Mouse (Mus musculus) liver, embryonic 12.5 days (tissue): ENCODE results near the gene Gm38431. TPM values are rescaled to one million over a fixed set of nuclear protein-coding genes. Genes with fewer than 3 reads are reported as not detected.

Source experiments
- ATAC-seq: fragments of 200-750 bp; cut with Nextera tagmentation; 2 replicates; pipeline ENCODE4 v1.8.0; 2017; ENCODE audit warnings: moderate number of reproducible peaks, mild to moderate bottlenecking, moderate library complexity
- H3K27ac ChIP-seq: fragments of 300-500 bp; sonication (generic); 2 replicates; pipeline ENCODE4 v1.5.1; 2016; ENCODE audit warnings: mild to moderate bottlenecking
- H3K27me3 ChIP-seq: fragments of 300-500 bp; sonication (generic); replicated peaks from 2 replicates; pipeline ENCODE4 v1.6.1; 2016; ENCODE audit warnings: mild to moderate bottlenecking, moderate library complexity
- H3K36me3 ChIP-seq: fragments of 300-500 bp; sonication (generic); 2 replicates; pipeline ENCODE4 v1.6.1; 2016; ENCODE audit warnings: mild to moderate bottlenecking, moderate library complexity
- H3K4me1 ChIP-seq: fragments of 300-500 bp; sonication (generic); 2 replicates; pipeline ENCODE4 v1.6.1; 2016
- H3K4me2 ChIP-seq: fragments of 300-500 bp; sonication (generic); 2 replicates; pipeline ENCODE4 v1.6.1; 2016; ENCODE audit warnings: mild to moderate bottlenecking, moderate library complexity
- H3K4me3 ChIP-seq: fragments of 300-500 bp; sonication (generic); 2 replicates; pipeline ENCODE4 v1.5.1; 2016; ENCODE audit warnings: mild to moderate bottlenecking, moderate library complexity
- H3K9ac ChIP-seq: fragments of 300-500 bp; sonication (generic); 2 replicates; pipeline ENCODE4 v1.6.1; 2016; ENCODE audit warnings: mild to moderate bottlenecking, moderate library complexity
- H3K9me3 ChIP-seq: fragments of 300-500 bp; sonication (generic); replicated peaks from 2 replicates; pipeline ENCODE4 v1.6.1; 2016; ENCODE audit warnings: mild to moderate bottlenecking, moderate library complexity
- WGBS: fragments of 180-500 bp; shearing (Covaris S2); methylation state at CpG from one replicate; pipeline ENCODE4 v1.1.7; 2016; ENCODE audit not compliant: insufficient replicate concordance; 5-methylcytosine and 5-hydroxymethylcytosine counted together
- polyA plus RNA-seq: library from polyadenylated mRNA; unstranded; fragments of >200 nt; fragmentation: Nextera tagmentation; extraction: Ambion mirVana; gene quantifications from 2 replicates; pipeline ENCODE4 v1.2.1, GENCODE M21; 2016

Gene Gm38431
- polyA plus RNA-seq, 1 experiment from 2014 or later: 2.1 TPM

GRCm38 (mm10) chr9:21126259-21126627 is 34.4 kb upstream of the Gm38431 start:
- WGBS: 51% methylated on average over 2 of the region's 2 CpGs

GRCm38 (mm10) chr9:21125502-21126258 is 33.9 kb upstream of the Gm38431 start:
- WGBS: 70% methylated on average over 9 of the region's 9 CpGs
- Histone ChIP-seq H3K4me2 (no peak overlapping the region), H3K9me3 (no peaks in the 10 kb centered on the region), H3K27me3 (no peaks in the 10 kb centered on the region), H3K4me1 (peaks cover 13% of the 10 kb centered on the region), H3K36me3 (peaks cover 52% of the 10 kb centered on the region), H3K9ac (no peak overlapping the region), H3K4me3 (no peak overlapping the region), H3K27ac (no peak overlapping the region)
- no peak for ATAC-seq

More at GRCm38 (mm10) chr9:21126259-21126627, 34.4 kb upstream of the Gm38431 start:
- no peaks in the 10 kb centered on the region for H3K9me3 ChIP-seq
- no peak overlapping the region for H3K9ac ChIP-seq
- H3K4me3 ChIP-seq: no peak overlapping the region
- no peak overlapping the region for H3K27ac ChIP-seq
- no peak for ATAC-seq
- peaks cover 17% of the 10 kb centered on the region for H3K4me1 ChIP-seq
- H3K27me3 ChIP-seq: no peaks in the 10 kb centered on the region
- H3K4me2 ChIP-seq: no peak overlapping the region
- peaks cover 46% of the 10 kb centered on the region for H3K36me3 ChIP-seq

GRCm38 (mm10) chr9:21124837-21125236 is 33.0 kb upstream of the Gm38431 start:
- 66% methylated on average over 5 of the region's 5 CpGs for WGBS
- no peak overlapping the region for H3K27ac ChIP-seq
- H3K36me3 ChIP-seq: peaks cover 59% of the 10 kb centered on the region
- H3K27me3 ChIP-seq: no peaks in the 10 kb centered on the region
- H3K4me3 ChIP-seq: no peak overlapping the region
- H3K4me1 ChIP-seq: 0 out of 2 replicates have a peak, but pooled peaks cover 5% of the 10 kb centered on the region
- ATAC-seq: no peak
- H3K9ac ChIP-seq: no peak overlapping the region
- no peak overlapping the region for H3K4me2 ChIP-seq
- no peaks in the 10 kb centered on the region for H3K9me3 ChIP-seq

- H3K27ac ChIP-seq: no peak overlapping the region
- no peak overlapping the region for H3K4me2 ChIP-seq
- H3K9ac ChIP-seq: no peak overlapping the region
- H3K36me3 ChIP-seq: peaks cover 50% of the 10 kb centered on the region
- no peaks in the 10 kb centered on the region for H3K27me3 ChIP-seq
- ATAC-seq: no peak
- WGBS: 82% methylated on average over 16 of the region's 16 CpGs
- no peaks in the 10 kb centered on the region for H3K9me3 ChIP-seq
- H3K4me3 ChIP-seq: no peak overlapping the region
- 0 out of 2 replicates have a peak, but pooled peaks cover 4% of the 10 kb centered on the region for H3K4me1 ChIP-seq
These were observed 29.7 kb upstream of the Gm38431 start for GRCm38 (mm10) chr9:21121483-21121882.

- no peak overlapping the region for H3K9ac ChIP-seq
- no peak overlapping the region for H3K4me3 ChIP-seq
- ATAC-seq: no peak
- 62% methylated on average over 6 of the region's 6 CpGs for WGBS
- H3K27ac ChIP-seq: no peak overlapping the region
- H3K4me2 ChIP-seq: no peak overlapping the region
- no peaks in the 10 kb centered on the region for H3K4me1 ChIP-seq
- H3K9me3 ChIP-seq: no peaks in the 10 kb centered on the region
- H3K27me3 ChIP-seq: no peaks in the 10 kb centered on the region
- H3K36me3 ChIP-seq: peaks cover 20% of the 10 kb centered on the region
These were observed 25.3 kb upstream of the Gm38431 start for GRCm38 (mm10) chr9:21117073-21117472.

GRCm38 (mm10) chr9:21115105-21115504 is 23.3 kb upstream of the Gm38431 start:
- H3K4me2 ChIP-seq: no peak overlapping the region
- H3K36me3 ChIP-seq: peaks cover 4% of the 10 kb centered on the region
- H3K9ac ChIP-seq: no peak overlapping the region
- no peak for ATAC-seq
- no peak overlapping the region for H3K4me3 ChIP-seq
- no peak overlapping the region for H3K27ac ChIP-seq
- H3K9me3 ChIP-seq: no peaks in the 10 kb centered on the region
- H3K27me3 ChIP-seq: no peaks in the 10 kb centered on the region
- H3K4me1 ChIP-seq: no peaks in the 10 kb centered on the region; the same call in 1 of the 2 replicates
- WGBS: 75% methylated on average over 8 of the region's 8 CpGs

GRCm38 (mm10) chr9:21114190-21114589 is 22.4 kb upstream of the Gm38431 start:
- Histone ChIP-seq H3K4me2 (no peak overlapping the region), H3K27me3 (no peaks in the 10 kb centered on the region), H3K4me1 (no peaks in the 10 kb centered on the region; the same call in 1 of the 2 replicates), H3K4me3 (no peak overlapping the region), H3K9ac (no peak overlapping the region), H3K36me3 (no peaks in the 10 kb centered on the region), H3K27ac (no peak overlapping the region), H3K9me3 (no peaks in the 10 kb centered on the region)
- ATAC-seq: no peak
- WGBS: 78% methylated on average over 7 of the region's 7 CpGs

GRCm38 (mm10) chr9:21113751-21114150 is 22.0 kb upstream of the Gm38431 start:
- WGBS: 81% methylated on average over 6 of the region's 6 CpGs
- Histone ChIP-seq H3K27ac (no peak overlapping the region), H3K4me3 (no peak overlapping the region), H3K9ac (no peak overlapping the region), H3K4me2 (no peak overlapping the region), H3K9me3 (no peaks in the 10 kb centered on the region), H3K27me3 (no peaks in the 10 kb centered on the region), H3K36me3 (no peaks in the 10 kb centered on the region), H3K4me1 (no peaks in the 10 kb centered on the region; the same call in 1 of the 2 replicates)
- ATAC-seq: no peak

GRCm38 (mm10) chr9:21107607-21108237 is 15.9 kb upstream of the Gm38431 start:
- H3K36me3 ChIP-seq: peaks cover 3% of the 10 kb centered on the region; the same call in 1 of the 2 replicates
- ATAC-seq: no peak
- H3K27ac ChIP-seq: peak overlapping the region; percentile 86; the same call in 1 of the 2 replicates
- no peaks in the 10 kb centered on the region for H3K9me3 ChIP-seq
- H3K4me3 ChIP-seq: no peak overlapping the region
- no peak overlapping the region for H3K9ac ChIP-seq
- peak overlapping the region; percentile 8; the same call in 1 of the 2 replicates for H3K4me2 ChIP-seq
- H3K27me3 ChIP-seq: no peaks in the 10 kb centered on the region
- WGBS: 58% methylated on average over 23 of the region's 23 CpGs
- H3K4me1 ChIP-seq: peaks cover 40% of the 10 kb centered on the region

- ATAC-seq: peak; percentile 86
- WGBS: 40% methylated on average over 5 of the region's 5 CpGs
- peak overlapping the region; percentile 86 for H3K27ac ChIP-seq
- no peaks in the 10 kb centered on the region for H3K27me3 ChIP-seq
- H3K36me3 ChIP-seq: peaks cover 15% of the 10 kb centered on the region; the same call in 1 of the 2 replicates
- no peaks in the 10 kb centered on the region for H3K9me3 ChIP-seq
- H3K4me1 ChIP-seq: peaks cover 48% of the 10 kb centered on the region
- H3K9ac ChIP-seq: peak overlapping the region; percentile 35
- peak overlapping the region; percentile 49 for H3K4me2 ChIP-seq
- H3K4me3 ChIP-seq: no peak overlapping the region
These were observed 14.2 kb upstream of the Gm38431 start for GRCm38 (mm10) chr9:21105760-21106564.

GRCm38 (mm10) chr9:21104814-21105213 is 13.0 kb upstream of the Gm38431 start:
- peak overlapping the region; percentile 86; the same call in 1 of the 2 replicates for H3K27ac ChIP-seq
- H3K9me3 ChIP-seq: no peaks in the 10 kb centered on the region
- peaks cover 59% of the 10 kb centered on the region for H3K4me1 ChIP-seq
- no peak overlapping the region for H3K4me3 ChIP-seq
- 86% methylated on average over 6 of the region's 6 CpGs for WGBS
- no peaks in the 10 kb centered on the region for H3K27me3 ChIP-seq
- no peak overlapping the region; the same call in 1 of the 2 replicates for H3K4me2 ChIP-seq
- H3K9ac ChIP-seq: no peak overlapping the region; the same call in 1 of the 2 replicates
- no peak for ATAC-seq
- peaks cover 15% of the 10 kb centered on the region; the same call in 1 of the 2 replicates for H3K36me3 ChIP-seq
